Mouse (Mus musculus): ENCODE measurements around the gene Tpsb2. TPM values are rescaled to one million over a fixed set of nuclear protein-coding genes. Genes with fewer than 3 reads are reported as not detected.

The Tpsb2 gene
- 1.2 and 1.6 TPM in 2 replicates for polyA plus RNA-seq (2012; rRNA removed)

GRCm38 (mm10) chr17:25366005-25366404, at the start of gene Tpsb2:
TSS of gene Tpsb2 (plus strand) at chr17:25366305.
- 75% methylated on average over 2 of the region's 2 CpGs for WGBS
- Histone ChIP-seq H3K27me3 (ENCODE audit: control insufficient read depth, insufficient read depth, low read length) (no peaks in the 10 kb centered on the region), H3K4me3 (ENCODE audit: extremely low read depth, insufficient read depth, insufficient read length) (no peak within 1 kb of the TSS), H3K27ac (ENCODE audit: insufficient read depth, low read length) (no peak within 1 kb of the TSS), H3K4me1 (ENCODE audit: control insufficient read depth, insufficient read depth, insufficient read length) (no peaks in the 10 kb centered on the region), H3K36me3 (ENCODE audit: control insufficient read depth, insufficient read depth, low read length) (no peaks in the 10 kb centered on the region)
- TF ChIP-seq CTCF (IDR thresholded peaks at IDR 0.05; ENCODE audit: extremely low read depth, insufficient read depth, insufficient read length, insufficient replicate concordance) (no peak), POLR2A (IDR thresholded peaks at IDR 0.05; ENCODE audit: low read depth, low read length) (no peak)
- DNase-seq (ENCODE audit: low read depth in 1 of 2, low spot score in 2 of 2) = no peak

- Histone ChIP-seq H3K4me3 (ENCODE audit: extremely low read depth, insufficient read depth, insufficient read length) (no peak within 1 kb of the TSS), H3K36me3 (ENCODE audit: control insufficient read depth, insufficient read depth, low read length) (no peaks in the 10 kb centered on the region), H3K27ac (ENCODE audit: insufficient read depth, low read length) (no peak within 1 kb of the TSS), H3K27me3 (ENCODE audit: control insufficient read depth, insufficient read depth, low read length) (no peaks in the 10 kb centered on the region), H3K4me1 (ENCODE audit: control insufficient read depth, insufficient read depth, insufficient read length) (no peaks in the 10 kb centered on the region)
- DNase-seq (ENCODE audit: low read depth in 1 of 2, low spot score in 2 of 2) = no peak
- TF ChIP-seq CTCF (IDR thresholded peaks at IDR 0.05; ENCODE audit: extremely low read depth, insufficient read depth, insufficient read length, insufficient replicate concordance) (no peak), POLR2A (IDR thresholded peaks at IDR 0.05; ENCODE audit: low read depth, low read length) (no peak)
- 66% methylated on average over 5 of the region's 5 CpGs for WGBS
These were observed 47.8 kb upstream of the Tpsb2 start, which contains the start of gene Prss29 for GRCm38 (mm10) chr17:25318354-25318753. TSS of gene Prss29 (plus strand) at chr17:25318654.

- WGBS = 82% methylated on average over 8 of the region's 8 CpGs
- no peaks in the 10 kb centered on the region for H3K27me3 ChIP-seq (ENCODE audit: control insufficient read depth, insufficient read depth, low read length)
- no peak overlapping the region for H3K27ac ChIP-seq (ENCODE audit: insufficient read depth, low read length)
- H3K36me3 ChIP-seq (ENCODE audit: control insufficient read depth, insufficient read depth, low read length) = no peaks in the 10 kb centered on the region
- H3K4me3 ChIP-seq (ENCODE audit: extremely low read depth, insufficient read depth, insufficient read length) = no peak overlapping the region
- H3K4me1 ChIP-seq (ENCODE audit: control insufficient read depth, insufficient read depth, insufficient read length) = no peaks in the 10 kb centered on the region
- DNase-seq (ENCODE audit: low read depth in 1 of 2, low spot score in 2 of 2) = no peak
- no peak for TF ChIP-seq POLR2A (IDR thresholded peaks at IDR 0.05; ENCODE audit: low read depth, low read length)
- TF ChIP-seq CTCF (IDR thresholded peaks at IDR 0.05; ENCODE audit: extremely low read depth, insufficient read depth, insufficient read length, insufficient replicate concordance) = no peak
These were observed 45.3 kb upstream of the Tpsb2 start for GRCm38 (mm10) chr17:25320819-25321218.

GRCm38 (mm10) chr17:25322930-25323329, 43.2 kb upstream of the Tpsb2 start:
- H3K4me3 ChIP-seq (ENCODE audit: extremely low read depth, insufficient read depth, insufficient read length) = no peak overlapping the region
- H3K27ac ChIP-seq (ENCODE audit: insufficient read depth, low read length) = no peak overlapping the region
- TF ChIP-seq POLR2A (IDR thresholded peaks at IDR 0.05; ENCODE audit: low read depth, low read length) (no peak), CTCF (IDR thresholded peaks at IDR 0.05; ENCODE audit: extremely low read depth, insufficient read depth, insufficient read length, insufficient replicate concordance) (no peak)
- no peaks in the 10 kb centered on the region for H3K27me3 ChIP-seq (ENCODE audit: control insufficient read depth, insufficient read depth, low read length)
- DNase-seq (ENCODE audit: low read depth in 1 of 2, low spot score in 2 of 2) = no peak
- WGBS = 30% methylated on average over 2 of the region's 2 CpGs
- no peaks in the 10 kb centered on the region for H3K36me3 ChIP-seq (ENCODE audit: control insufficient read depth, insufficient read depth, low read length)
- no peaks in the 10 kb centered on the region for H3K4me1 ChIP-seq (ENCODE audit: control insufficient read depth, insufficient read depth, insufficient read length)

GRCm38 (mm10) chr17:25332321-25332720, 33.8 kb upstream of the Tpsb2 start:
- Histone ChIP-seq H3K4me3 (ENCODE audit: extremely low read depth, insufficient read depth, insufficient read length) (no peak overlapping the region), H3K27ac (ENCODE audit: insufficient read depth, low read length) (no peak overlapping the region), H3K27me3 (ENCODE audit: control insufficient read depth, insufficient read depth, low read length) (no peaks in the 10 kb centered on the region), H3K4me1 (ENCODE audit: control insufficient read depth, insufficient read depth, insufficient read length) (no peaks in the 10 kb centered on the region), H3K36me3 (ENCODE audit: control insufficient read depth, insufficient read depth, low read length) (no peaks in the 10 kb centered on the region)
- TF ChIP-seq POLR2A (IDR thresholded peaks at IDR 0.05; ENCODE audit: low read depth, low read length) (no peak), CTCF (IDR thresholded peaks at IDR 0.05; ENCODE audit: extremely low read depth, insufficient read depth, insufficient read length, insufficient replicate concordance) (no peak)
- DNase-seq (ENCODE audit: low read depth in 1 of 2, low spot score in 2 of 2) = no peak
- WGBS = 15% methylated on average over 9 of the region's 9 CpGs

GRCm38 (mm10) chr17:25333943-25334342, 32.2 kb upstream of the Tpsb2 start:
- Histone ChIP-seq H3K36me3 (ENCODE audit: control insufficient read depth, insufficient read depth, low read length) (no peaks in the 10 kb centered on the region), H3K27me3 (ENCODE audit: control insufficient read depth, insufficient read depth, low read length) (no peaks in the 10 kb centered on the region), H3K27ac (ENCODE audit: insufficient read depth, low read length) (no peak overlapping the region), H3K4me1 (ENCODE audit: control insufficient read depth, insufficient read depth, insufficient read length) (no peaks in the 10 kb centered on the region), H3K4me3 (ENCODE audit: extremely low read depth, insufficient read depth, insufficient read length) (no peak overlapping the region)
- DNase-seq (ENCODE audit: low read depth in 1 of 2, low spot score in 2 of 2) = peak in 1 of 2 experiments; percentile 8
- TF ChIP-seq CTCF (IDR thresholded peaks at IDR 0.05; ENCODE audit: extremely low read depth, insufficient read depth, insufficient read length, insufficient replicate concordance) = peak; percentile 81; the same call in 1 of the 2 replicates
- no peak for TF ChIP-seq POLR2A (IDR thresholded peaks at IDR 0.05; ENCODE audit: low read depth, low read length)
- 3% methylated on average over 8 of the region's 8 CpGs for WGBS

GRCm38 (mm10) chr17:25338218-25338617, 27.9 kb upstream of the Tpsb2 start:
- Histone ChIP-seq H3K4me1 (ENCODE audit: control insufficient read depth, insufficient read depth, insufficient read length) (no peaks in the 10 kb centered on the region), H3K27ac (ENCODE audit: insufficient read depth, low read length) (no peak overlapping the region), H3K4me3 (ENCODE audit: extremely low read depth, insufficient read depth, insufficient read length) (no peak overlapping the region), H3K27me3 (ENCODE audit: control insufficient read depth, insufficient read depth, low read length) (no peaks in the 10 kb centered on the region), H3K36me3 (ENCODE audit: control insufficient read depth, insufficient read depth, low read length) (no peaks in the 10 kb centered on the region)
- 84% methylated on average over 4 of the region's 4 CpGs for WGBS
- no peak for DNase-seq (ENCODE audit: low read depth in 1 of 2, low spot score in 2 of 2)
- TF ChIP-seq CTCF (IDR thresholded peaks at IDR 0.05; ENCODE audit: extremely low read depth, insufficient read depth, insufficient read length, insufficient replicate concordance) (no peak), POLR2A (IDR thresholded peaks at IDR 0.05; ENCODE audit: low read depth, low read length) (no peak)

All from spleen, adult 2 months (tissue).